Mouse (Mus musculus) retina, postnatal 7 days (tissue): Measurements from ENCODE around the gene Tex9.
A peak's percentile ranks its signal among the peaks of the same experiment; 100 is the strongest.
"Not testable (repeated sequence)": the region's sequence is repeated elsewhere in the genome, so short reads cannot be mapped to it uniquely, and the experiment has no call there.

Experiments used
- DNase-seq: peaks from one replicate; pipeline ENCODE4 v3.0.0-alpha.2; 2012; ENCODE audit warnings: low read depth, low spot score

Tex9 gene

GRCm38 (mm10) chr9:72440358-72440757, 51.7 kb downstream of the Tex9 start:
- DNase-seq: no peak

- no peak for DNase-seq
Observed at GRCm38 (mm10) chr9:72438749-72439148, 53.3 kb downstream of the Tex9 start.

DNA sequence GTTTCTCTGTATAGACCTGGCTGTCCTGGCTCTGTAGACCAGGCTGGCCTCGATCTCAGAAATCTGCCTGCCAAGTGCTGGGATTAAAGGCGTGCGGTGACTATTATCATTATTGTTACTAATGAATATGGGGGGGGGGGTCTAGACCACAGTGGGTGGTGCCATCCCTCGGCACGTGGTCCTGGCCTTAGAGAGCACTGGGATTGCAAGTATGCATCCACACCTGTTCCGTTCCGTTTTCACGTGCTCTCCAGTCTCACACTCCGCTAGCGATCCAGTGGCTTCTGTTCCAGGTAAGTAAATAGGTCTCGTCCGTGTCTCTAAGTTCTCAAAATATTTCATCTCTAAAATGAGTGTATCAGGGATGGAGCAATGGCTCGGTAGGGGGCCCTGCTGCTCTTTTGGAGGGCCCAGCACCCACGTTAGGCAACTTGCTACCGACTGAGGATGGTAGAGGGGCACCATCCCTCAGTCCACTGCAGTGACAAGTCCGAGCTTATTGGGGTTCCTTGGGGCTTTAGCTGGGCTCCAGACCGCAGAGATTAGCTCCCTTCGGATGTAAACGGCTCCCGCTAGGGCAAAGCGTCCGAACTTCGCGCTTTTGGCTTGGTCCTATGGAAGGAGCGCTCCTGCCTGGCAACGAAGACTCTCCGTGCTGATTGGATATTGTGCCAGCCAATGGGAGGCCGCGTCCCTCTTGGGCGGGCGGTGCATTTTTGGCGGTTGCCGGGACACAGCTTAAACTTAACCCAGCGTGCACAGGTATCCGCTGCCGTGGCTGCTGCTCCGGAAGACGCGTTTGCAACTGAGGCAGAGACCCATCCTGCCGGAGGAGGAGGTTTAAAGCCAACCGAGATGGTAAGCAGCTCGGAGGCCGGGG, 54.0 kb downstream of the Tex9 start, which contains the start of gene Mns1:
Mns1 (plus strand) TSS at position 190 of the 880 bp plus-strand sequence.
- peak; percentile 85 for DNase-seq

DNA sequence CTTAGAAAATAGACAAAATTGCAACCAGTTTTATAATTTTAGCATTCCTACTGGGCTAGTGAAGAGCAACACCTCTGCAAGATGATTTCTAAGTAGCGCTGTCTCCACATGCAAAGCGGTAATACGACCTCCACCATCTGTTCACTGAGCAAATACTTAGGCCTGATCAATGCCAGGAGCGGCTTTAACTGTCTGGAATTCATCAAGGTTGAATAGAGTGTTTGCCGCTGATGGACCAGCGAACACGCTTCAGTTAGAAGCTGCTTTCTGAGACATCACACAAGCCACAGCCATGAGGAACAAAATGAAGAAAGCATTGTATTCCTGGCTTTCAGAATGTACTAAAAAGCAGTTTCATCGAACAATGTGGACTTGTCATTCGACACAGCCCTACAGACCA, 57.1 kb downstream of the Tex9 start:
- no peak for DNase-seq

GRCm38 (mm10) chr9:72427861-72428260, 64.2 kb downstream of the Tex9 start:
- DNase-seq: no peak

DNA sequence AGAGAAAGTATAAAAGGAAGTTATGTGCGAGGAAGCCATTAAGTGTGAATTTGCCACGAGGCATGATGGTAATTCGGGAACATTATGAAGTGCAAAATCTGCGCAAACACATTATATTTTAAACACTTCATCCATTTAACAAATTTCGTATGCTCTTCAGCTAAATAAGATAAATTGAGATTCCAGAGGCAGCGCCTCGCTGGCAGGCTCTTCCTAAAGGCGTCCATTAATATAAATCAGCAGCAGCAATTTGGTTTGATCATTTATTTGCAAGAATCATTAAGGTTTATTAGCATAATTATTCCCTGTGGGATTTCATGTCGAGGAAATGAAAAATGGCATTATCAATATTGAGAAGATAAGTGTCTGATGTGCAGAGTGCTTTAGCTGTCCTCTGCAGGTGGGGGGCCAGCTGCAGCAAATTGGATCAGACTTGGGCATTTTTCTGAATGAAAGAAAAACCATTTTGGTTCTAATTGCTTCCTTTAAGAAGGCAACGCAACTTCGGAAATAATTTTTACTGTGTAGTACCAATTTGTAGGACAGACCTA, 66.6 kb downstream of the Tex9 start:
- no peak for DNase-seq

- DNase-seq: no peak
Observed at GRCm38 (mm10) chr9:72422753-72423152, 69.3 kb downstream of the Tex9 start.

DNA sequence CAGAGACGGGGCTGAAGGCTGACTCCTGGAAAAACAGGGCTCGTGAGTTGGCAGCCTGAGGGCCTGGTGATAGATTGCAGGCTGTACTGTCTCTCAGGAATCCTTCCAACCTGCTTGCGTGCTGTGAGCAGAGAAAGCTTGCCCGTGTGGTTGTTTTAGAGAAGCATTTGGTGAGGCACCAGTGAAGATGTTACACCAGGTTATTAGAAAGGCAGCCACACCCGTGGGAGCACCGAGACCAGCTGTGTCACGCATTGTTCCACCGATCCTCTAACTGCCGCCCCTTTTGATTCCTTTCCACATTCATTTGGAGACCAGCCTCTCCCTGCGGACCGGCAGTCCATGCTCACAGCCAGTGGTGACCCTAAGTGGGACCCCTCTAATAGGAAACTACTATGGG, 69.7 kb downstream of the Tex9 start:
- DNase-seq: no peak

- no peak for DNase-seq
Observed at GRCm38 (mm10) chr9:72420490-72420889, 71.5 kb downstream of the Tex9 start.

DNA sequence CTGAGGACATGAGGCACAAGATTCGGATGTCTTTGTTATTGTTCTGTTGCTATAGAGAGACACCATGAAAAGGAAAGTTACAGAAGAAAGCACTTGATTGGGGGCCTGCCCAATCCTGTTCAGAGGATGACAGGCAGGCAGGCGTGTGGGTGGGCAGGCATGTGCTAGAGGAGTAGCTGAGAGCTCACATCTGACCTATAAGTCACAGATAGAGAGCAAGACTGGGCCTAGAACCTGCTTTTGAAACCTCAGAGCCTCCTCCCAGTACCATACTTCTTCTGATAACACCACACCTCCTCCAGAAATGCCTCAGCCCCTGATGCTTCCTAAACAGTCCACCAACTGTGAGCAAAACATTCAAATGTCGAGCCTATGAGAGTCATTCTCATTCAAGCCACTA, 73.6 kb downstream of the Tex9 start:
- no peak for DNase-seq

DNA sequence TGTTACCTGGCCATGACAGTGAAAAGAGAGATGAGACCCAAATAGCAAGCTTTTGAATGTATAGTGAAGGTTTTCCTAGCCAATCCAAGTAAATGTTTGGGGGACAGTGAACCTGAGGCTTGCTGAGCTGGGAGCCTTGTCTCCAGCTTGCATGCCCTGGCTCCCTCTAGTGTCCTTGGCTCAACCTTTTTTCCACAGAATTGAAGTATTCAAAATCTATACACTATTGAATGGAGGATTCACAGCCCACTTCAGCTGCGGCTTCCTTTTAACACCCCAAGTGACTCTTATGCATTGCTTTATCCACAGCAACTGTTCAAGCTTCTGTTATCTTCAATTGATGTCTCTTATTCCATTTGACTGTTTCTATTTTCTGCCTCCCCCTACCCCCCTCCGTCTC, 80.3 kb downstream of the Tex9 start:
- no peak for DNase-seq

DNA sequence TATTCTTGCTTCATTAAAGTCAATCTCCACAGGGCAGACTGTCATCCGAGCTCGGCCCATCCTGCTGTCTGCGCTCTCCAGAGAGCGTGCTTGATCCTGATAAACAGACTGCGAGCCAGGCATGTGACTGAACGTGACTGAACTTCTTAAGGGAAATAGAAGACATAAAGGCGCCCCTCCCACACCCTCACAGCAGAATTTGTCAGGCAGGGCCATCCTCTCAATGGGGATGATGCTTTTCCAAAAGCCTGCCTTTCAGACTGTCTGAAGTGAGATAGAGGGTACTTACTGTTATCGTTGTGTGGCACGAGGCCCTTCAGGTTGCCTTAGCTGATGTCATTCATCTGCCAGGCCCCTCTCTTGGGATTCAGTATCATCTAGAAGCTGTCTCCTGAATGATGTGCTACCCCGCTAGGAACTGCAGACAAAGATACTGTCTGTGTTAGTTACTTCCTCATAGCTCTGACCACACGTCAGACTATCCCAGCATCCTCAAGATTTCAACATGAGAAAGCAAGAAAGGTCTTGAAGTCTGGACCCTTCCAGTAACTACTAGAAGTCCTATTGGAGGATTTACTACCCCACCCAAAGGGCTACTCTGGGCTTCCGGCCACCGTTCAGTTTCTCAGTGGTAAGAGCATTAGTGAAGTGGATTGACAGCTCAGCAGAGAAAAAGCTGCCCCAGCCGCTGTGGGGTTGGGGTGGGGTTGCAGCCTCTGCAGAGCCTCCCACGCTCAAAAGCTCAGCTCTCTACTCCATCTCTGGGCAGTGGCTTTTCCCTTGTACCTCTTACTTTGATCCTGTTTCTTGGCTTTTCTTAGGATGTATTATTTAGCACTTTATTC, 82.4 kb downstream of the Tex9 start:
- DNase-seq: peak; percentile 41

GRCm38 (mm10) chr9:72408131-72408586, 83.9 kb downstream of the Tex9 start:
- DNase-seq: peak; percentile 73

DNA sequence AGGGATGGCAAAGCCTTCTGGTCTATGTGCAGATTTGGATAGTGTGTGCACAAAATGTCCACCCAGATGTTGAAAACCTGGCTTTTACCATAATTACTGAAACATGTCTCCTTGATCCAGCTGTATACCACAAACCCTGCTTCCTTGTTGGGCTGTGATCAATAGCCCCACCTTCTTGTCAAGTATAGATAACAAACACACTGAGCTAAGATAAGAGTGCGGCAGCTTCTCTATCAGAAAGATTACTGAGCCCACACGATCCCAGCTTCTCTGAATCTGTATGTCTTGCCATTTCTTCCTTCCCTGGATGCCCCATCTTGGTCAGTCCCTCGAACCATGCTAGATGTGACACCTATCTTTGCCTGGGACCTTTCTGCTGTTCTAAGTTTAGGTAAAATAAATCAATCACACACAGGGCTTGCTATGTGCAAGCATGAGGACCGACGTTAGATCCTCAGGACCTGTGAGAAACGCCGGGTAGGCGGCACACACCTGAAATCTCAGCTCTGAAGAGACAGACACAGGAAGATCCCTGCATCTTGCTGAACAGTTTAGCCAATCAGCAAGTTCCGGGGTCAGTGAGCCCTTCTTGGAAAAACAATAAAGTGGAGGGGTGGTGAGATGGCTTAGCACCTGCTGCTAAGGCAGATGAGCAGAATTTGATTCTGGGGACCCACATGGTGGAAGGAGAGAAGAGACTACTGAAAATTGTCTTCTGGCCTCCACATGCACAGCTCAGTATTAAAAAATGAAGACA, 86.0 kb downstream of the Tex9 start:
- DNase-seq: no peak

- no peak for DNase-seq
Observed at GRCm38 (mm10) chr9:72404934-72405333, 87.1 kb downstream of the Tex9 start.

- no peak for DNase-seq
Observed at GRCm38 (mm10) chr9:72404446-72404845, 87.6 kb downstream of the Tex9 start.

- DNase-seq: no peak
Observed at GRCm38 (mm10) chr9:72403421-72403820, 88.6 kb downstream of the Tex9 start.

- DNase-seq: not testable (repeated sequence)
Observed at GRCm38 (mm10) chr9:72401769-72402168, 90.2 kb downstream of the Tex9 start.
